Comparison of ENCODE assay signal across 24 mouse cellular contexts in genomic region chr10:69130613-69131012, GRCm38 (mm10).
"Had no signal": no experiment of that assay in that cellular context is flagged by ENCODE, and none has a peak within 500 bp of the region (broad histone marks: within the 10 kb centered on the region; RNA-seq: fewer than 3 reads in every experiment).

No protein-coding gene starts in this region.

- H3K4me3 ChIP-seq: heart, adult 2 months; heart, embryonic 13.5 days; heart, embryonic 15.5 days; hindbrain, embryonic 13.5 days; hindbrain, embryonic 15.5 days; layer of hippocampus, adult 2 months; left cerebral cortex, adult 2 months; limb, embryonic 13.5 days; limb, embryonic 15.5 days; liver, embryonic 12.5 days had no signal

- H3K4me1 ChIP-seq: heart, embryonic 13.5 days; heart, embryonic 15.5 days; hindbrain, embryonic 13.5 days; hindbrain, embryonic 15.5 days; limb, embryonic 13.5 days; limb, embryonic 15.5 days; liver, embryonic 12.5 days had no signal

- H3K9me3 ChIP-seq: heart, embryonic 13.5 days; heart, embryonic 15.5 days; hindbrain, embryonic 13.5 days; hindbrain, embryonic 15.5 days; limb, embryonic 13.5 days; limb, embryonic 15.5 days; liver, embryonic 12.5 days had no signal

- H3K36me3 ChIP-seq: heart, embryonic 13.5 days; heart, embryonic 15.5 days; hindbrain, embryonic 13.5 days; hindbrain, embryonic 15.5 days; limb, embryonic 13.5 days; limb, embryonic 15.5 days; liver, embryonic 12.5 days had no signal

- H3K27ac ChIP-seq: heart, adult 2 months; heart, embryonic 13.5 days; heart, embryonic 15.5 days; hindbrain, embryonic 13.5 days; hindbrain, embryonic 15.5 days; hindbrain, postnatal 0 days; layer of hippocampus, adult 2 months; left cerebral cortex, adult 2 months; limb, embryonic 13.5 days; limb, embryonic 15.5 days; liver, embryonic 12.5 days; liver, embryonic 14.5 days had no signal

- DNase-seq: gastrocnemius, postnatal 14 days; gastrocnemius, postnatal 36 days; heart, adult 2 months; heart, postnatal 14 days; heart, postnatal 36 days; kidney, adult 11 months; kidney, adult 8-10 months; kidney, postnatal 10 days; kidney, postnatal 25 days; kidney, postnatal 4 days; left cerebral cortex, postnatal 4 days had no signal

- H3K4me2 ChIP-seq: heart, embryonic 11.5 days; heart, embryonic 13.5 days; heart, embryonic 15.5 days; hindbrain, embryonic 13.5 days; hindbrain, embryonic 15.5 days; limb, embryonic 13.5 days; limb, embryonic 15.5 days; liver, embryonic 12.5 days had no signal

- H3K27me3 ChIP-seq: heart, embryonic 13.5 days; heart, embryonic 15.5 days; hindbrain, embryonic 13.5 days; hindbrain, embryonic 15.5 days; limb, embryonic 13.5 days; limb, embryonic 15.5 days; liver, embryonic 12.5 days had no signal

- H3K9ac ChIP-seq: heart, embryonic 13.5 days; heart, embryonic 15.5 days; hindbrain, embryonic 13.5 days; hindbrain, embryonic 15.5 days; limb, embryonic 13.5 days; limb, embryonic 15.5 days; liver, embryonic 12.5 days; liver, embryonic 14.5 days had no signal

- ATAC-seq: hindbrain, postnatal 0 days; intestine, embryonic 16.5 days; liver, embryonic 12.5 days had no signal
